Mouse (Mus musculus) liver, embryonic 14.5 days (tissue): Measurements from ENCODE around the gene Hebp1.

ENCODE experiments used
- CTCF ChIP-seq: IDR thresholded peaks from 2 replicates; pipeline ENCODE4 v1.5.1; 2016; ENCODE audit warnings: antibody characterized with exemption, low read depth, control low read depth
- EP300 ChIP-seq: IDR thresholded peaks from 2 replicates; pipeline ENCODE4 v1.6.1; 2016; ENCODE audit warnings: antibody characterized with exemption, low read depth

GRCm38 (mm10) chr6:135161356-135161755 lies 36.5 kb downstream of the Hebp1 start:
- TF ChIP-seq CTCF, result no peak
- no peak for TF ChIP-seq EP300
